Mouse (Mus musculus): ENCODE data around the gene Lamb1. TPM values are rescaled to one million over a fixed set of nuclear protein-coding genes. Genes with fewer than 3 reads are reported as not detected.

Gene Lamb1
- total RNA-seq, 2 experiments from 2014 or later: 12.9 to 15.9 TPM

DNA sequence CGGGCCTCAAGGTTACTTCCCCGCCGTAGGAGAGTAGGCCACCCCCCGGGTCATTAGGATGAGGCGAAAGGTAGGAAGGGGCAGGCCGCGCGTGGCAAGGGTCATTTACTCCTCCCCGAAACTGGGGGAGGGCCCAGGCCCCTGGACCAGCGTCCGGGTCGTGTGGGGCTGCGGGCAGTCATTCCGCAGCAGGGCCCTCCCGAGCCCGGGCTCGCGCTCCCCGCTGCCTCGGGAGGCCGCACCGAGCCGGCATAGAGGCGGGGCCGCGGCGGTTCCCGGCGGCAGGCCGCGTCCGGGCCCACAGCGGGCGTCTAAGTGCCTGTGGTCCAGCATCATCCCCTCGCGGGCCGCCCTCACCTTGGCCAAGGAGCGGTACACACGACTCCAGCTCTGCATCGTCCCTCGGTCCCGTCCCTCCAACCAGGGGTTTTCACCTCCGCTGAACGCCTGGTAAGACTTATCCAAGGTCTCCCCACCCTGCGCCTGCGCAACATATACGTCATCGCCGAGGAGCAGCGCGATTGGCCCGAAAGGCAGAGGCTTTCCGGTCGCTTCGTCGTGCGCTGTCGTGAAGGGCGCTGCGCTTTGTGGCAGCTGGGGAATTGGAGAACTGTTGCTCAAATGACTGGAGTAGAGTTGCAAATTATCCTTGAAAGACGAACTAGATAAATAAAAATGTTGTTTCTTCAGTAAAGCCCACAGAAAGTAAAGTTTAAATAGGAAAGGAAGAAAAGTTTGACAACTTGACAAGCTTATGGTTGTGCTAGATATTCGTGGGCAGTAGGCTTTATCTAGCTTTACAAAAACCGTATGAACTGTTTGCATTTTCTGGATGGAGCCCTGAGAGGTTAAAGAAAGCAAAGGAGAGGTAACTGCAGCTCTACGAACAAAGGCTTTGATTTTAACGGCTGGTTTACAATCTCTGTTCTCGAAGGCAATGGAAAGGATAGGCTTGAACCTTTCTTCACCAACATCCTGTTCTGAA lies 86.2 kb downstream of the Lamb1 start, which contains the start of gene Dld:
Dld (minus strand) TSS at position 510 of the 985 bp plus-strand sequence.
- no peak for TF ChIP-seq CTCF (IDR thresholded peaks at IDR 0.05)
- peak within 1 kb of the TSS; percentile 93 for H3K4me3 ChIP-seq
- H3K27ac ChIP-seq: peak within 1 kb of the TSS; percentile 97
- peak; percentile 98 for DNase-seq
- intact Hi-C loops (cut with DNase I): no loop called here

DNA sequence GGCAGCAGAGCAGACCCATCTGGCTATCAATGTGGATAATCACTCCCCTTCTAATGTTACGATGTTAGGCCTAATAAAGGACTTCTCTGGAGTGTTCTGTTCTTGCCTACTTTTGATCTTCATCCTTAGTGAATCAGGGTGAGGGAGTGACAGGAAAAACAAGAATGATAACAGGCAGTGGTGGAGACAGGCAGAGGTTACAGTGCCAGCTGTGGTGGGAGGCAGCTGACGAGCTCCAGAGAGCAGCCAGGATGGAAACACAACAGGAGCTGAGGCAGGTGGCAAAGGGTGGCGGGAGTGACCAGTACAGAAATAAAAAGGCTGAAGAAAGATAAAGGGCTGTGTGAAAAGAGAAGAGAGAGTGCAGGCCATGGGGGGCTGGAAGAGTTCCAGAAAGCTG lies 101.4 kb downstream of the Lamb1 start:
- DNase-seq: no peak
- no peak overlapping the region for H3K4me3 ChIP-seq
- intact Hi-C loops (cut with DNase I): no loop called here
- no peak overlapping the region for H3K27ac ChIP-seq
- TF ChIP-seq CTCF (IDR thresholded peaks at IDR 0.05): no peak

DNA sequence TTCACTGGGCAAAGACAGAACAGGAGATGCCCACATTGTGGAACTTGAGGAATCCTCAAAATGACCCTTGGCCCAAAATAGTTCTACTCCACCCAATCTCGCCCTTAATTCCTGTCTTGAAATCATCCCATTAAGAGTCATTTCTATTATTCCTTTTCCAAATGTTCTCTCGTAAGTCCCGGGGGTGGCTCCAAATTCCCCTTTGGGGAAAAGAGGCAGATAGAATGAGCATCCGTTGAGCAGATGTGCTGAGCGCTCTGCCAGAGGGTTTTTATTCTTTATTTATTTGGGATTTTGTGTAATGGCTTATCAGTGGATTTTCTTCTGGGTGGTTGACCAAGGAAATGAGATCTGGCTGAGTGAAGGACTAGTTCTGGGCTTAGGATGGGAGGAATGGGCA lies 102.7 kb downstream of the Lamb1 start:
- no peak for TF ChIP-seq CTCF (IDR thresholded peaks at IDR 0.05)
- H3K4me3 ChIP-seq: no peak overlapping the region
- DNase-seq: peak; percentile 63
- H3K27ac ChIP-seq: no peak overlapping the region
- intact Hi-C loops (cut with DNase I): no loop called here

DNA sequence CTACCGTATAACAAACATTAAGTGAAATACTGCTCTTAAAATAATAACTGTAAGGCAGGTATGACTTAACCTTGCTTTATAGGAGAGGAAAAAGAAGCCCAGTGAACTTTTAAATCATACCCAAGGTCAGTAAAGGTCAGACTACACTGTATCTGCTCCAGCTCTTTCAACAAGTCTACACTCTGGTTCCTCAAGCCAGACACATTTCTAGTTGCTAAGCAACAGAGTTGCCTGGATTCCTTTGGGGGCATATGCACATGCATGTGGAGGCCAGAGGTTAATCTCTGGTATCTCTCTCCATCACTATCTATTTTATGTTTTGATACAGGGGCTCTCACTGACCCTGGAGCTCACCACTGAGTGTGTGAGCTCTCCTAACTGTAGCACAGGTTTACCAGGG lies 104.1 kb downstream of the Lamb1 start:
- TF ChIP-seq CTCF (IDR thresholded peaks at IDR 0.05): no peak
- Histone ChIP-seq H3K4me3 (no peak overlapping the region), H3K27ac (no peak overlapping the region)
- DNase-seq: no peak
- intact Hi-C loops (cut with DNase I): no loop called here

DNA sequence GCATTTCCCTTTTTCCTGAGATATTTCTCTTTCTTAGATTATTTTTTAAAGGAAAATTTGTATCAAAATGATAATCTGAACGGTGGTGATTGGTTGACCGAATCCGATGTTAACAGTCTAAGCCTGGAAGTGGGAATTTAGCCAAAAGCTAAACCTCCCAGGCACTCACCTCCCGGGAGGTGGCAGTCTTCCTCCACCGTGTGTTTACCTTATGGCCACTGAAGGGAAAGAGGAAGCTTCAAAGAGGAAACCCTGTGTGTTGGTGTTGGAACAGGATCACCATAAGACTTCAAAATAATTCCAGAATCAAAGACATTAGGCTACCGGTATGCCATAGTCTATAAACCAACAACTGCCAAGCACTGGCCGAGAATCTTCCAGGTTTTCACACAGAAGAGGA lies 104.6 kb downstream of the Lamb1 start:
- no peak overlapping the region for H3K27ac ChIP-seq
- intact Hi-C loops (cut with DNase I): loop anchor here (10.0 kb wide), 3 partner anchors 255 to 555 kb away; partner anchors contain the start of gene Gpr22
- no peak overlapping the region for H3K4me3 ChIP-seq
- no peak for DNase-seq
- TF ChIP-seq CTCF (IDR thresholded peaks at IDR 0.05): no peak

DNA sequence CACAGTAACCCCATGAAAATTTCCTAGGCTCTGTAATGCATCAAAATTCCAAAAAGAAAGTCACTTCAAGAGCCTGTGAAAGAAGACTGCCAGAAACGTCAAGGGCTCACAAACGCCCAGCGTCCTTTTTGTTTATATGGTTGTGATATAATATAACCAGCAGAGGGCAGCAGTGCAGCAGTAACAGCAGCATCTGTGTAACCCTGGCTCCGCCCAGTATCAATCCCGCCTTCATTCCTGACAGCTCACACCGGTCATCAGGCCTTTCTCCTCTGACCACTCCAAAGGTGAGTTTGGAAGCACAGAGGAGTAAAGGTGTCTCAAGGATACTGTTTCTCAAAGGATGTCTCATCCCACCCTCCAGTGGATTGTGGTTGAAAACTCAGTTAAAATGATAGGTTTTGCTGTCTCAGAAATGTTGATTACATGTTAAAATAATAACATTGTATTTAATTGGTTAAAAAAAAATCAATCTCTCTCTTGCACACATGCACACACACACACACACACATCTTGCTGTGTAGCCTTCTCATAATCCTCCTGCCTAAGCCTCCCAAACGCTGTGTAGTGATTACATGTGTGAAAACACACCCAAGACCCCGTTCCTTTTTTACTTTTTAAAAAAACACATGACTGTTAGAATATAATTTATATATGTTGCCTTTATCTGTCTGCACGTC lies 109.7 kb downstream of the Lamb1 start:
- intact Hi-C loops (cut with DNase I): loop anchor here (10.0 kb wide), 3 partner anchors 260 to 550 kb away; partner anchors contain the start of gene Gpr22
- peak; percentile 83 for TF ChIP-seq CTCF (IDR thresholded peaks at IDR 0.05)
- Histone ChIP-seq H3K4me3 (no peak overlapping the region), H3K27ac (no peak overlapping the region)
- peak; percentile 62 for DNase-seq

DNA sequence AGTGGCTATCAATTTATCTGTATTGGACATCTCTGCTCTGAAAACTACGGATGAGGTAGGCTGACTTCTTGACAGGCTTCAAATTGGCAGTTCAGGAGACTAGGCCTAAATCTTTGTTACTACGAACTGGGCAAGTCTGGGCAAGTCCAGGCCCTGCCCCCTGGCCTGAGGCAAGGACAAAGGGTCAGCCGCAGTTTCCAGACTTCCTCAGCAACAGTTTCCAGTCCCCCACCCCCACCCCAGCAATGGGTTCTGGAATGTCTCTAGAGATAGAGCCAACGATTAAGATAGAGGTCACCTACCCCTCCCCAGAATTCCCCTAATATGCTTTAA lies 110.2 kb downstream of the Lamb1 start:
- Histone ChIP-seq H3K27ac (no peak overlapping the region), H3K4me3 (no peak overlapping the region)
- DNase-seq: no peak
- intact Hi-C loops (cut with DNase I): loop anchor here (10.0 kb wide), 3 partner anchors 260 to 550 kb away; partner anchors contain the start of gene Gpr22
- TF ChIP-seq CTCF (IDR thresholded peaks at IDR 0.05): no peak

DNA sequence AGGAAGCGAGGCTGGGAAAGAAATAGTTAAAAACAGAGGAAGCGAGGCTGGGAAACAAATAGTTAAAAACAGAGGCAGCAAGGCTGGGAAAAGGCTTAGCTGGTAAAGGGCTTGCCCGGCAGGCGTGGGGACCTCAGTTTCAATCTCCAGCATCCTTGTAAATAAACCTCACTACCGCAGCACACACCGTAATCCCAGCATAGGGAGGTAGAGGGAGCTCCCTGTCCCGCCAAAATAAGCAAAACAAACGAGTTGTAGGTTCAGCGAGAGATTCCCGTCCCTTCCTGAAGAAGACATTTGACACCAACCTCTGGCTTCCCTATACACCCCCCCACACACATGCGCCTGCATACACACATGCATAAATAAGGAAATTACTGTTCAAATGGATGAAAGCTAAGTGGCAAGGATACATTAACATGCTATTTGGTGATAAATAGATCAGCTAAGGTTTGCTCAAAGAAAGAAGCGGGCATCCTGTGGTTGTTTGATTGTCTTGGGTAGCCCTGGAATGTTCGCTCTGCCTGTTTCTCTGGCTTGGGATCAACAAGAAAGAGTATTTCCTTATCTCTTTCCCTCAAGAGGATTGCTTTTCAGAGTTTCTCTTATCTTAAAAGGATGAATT lies 111.4 kb downstream of the Lamb1 start:
- intact Hi-C loops (cut with DNase I): loop anchor here (10.0 kb wide), 3 partner anchors 262 to 548 kb away; partner anchors contain the start of gene Gpr22
- no peak for DNase-seq
- TF ChIP-seq CTCF (IDR thresholded peaks at IDR 0.05): no peak; the same call in 1 of the 2 replicates
- Histone ChIP-seq H3K4me3 (peak overlapping the region; percentile 21; the same call in 1 of the 2 replicates), H3K27ac (no peak overlapping the region)

DNA sequence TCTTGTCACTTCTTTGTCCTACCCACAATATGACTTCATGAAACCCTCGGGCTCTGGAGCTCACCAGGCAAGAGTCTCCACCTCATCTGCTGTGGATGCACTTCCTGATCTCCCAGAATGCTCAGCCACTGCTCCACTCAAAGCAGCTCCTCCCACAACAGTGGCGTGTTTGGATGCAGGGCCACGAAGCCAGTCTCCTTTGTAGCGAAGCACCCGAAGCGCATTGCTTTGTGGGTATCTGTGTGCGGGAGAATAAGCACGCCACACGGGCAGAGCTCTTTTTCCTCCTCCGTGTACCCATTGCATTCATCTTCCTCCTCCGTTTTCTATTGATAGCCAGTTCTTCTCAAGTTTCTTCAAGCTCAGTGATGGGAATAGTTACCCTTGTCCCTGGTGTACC lies 112.2 kb downstream of the Lamb1 start:
- Histone ChIP-seq H3K27ac (no peak overlapping the region), H3K4me3 (no peak overlapping the region)
- intact Hi-C loops (cut with DNase I): loop anchor here (10.0 kb wide), 3 partner anchors 262 to 548 kb away; partner anchors contain the start of gene Gpr22
- no peak for DNase-seq
- TF ChIP-seq CTCF (IDR thresholded peaks at IDR 0.05): no peak

Other genes with a start within 250 kb of the Lamb1 start
- gene Fam110c, start 191.4 kb upstream of the Lamb1 start, total RNA-seq (2021): not detected
- gene Gm6993, start 24.5 kb upstream of the Lamb1 start, total RNA-seq (2021): not detected
- gene Dld, start 86.2 kb downstream of the Lamb1 start, total RNA-seq (2021): 100 to 1,000 TPM; 181 to 256 TPM
- not detected for gene Slc26a3, start 125.6 kb downstream of the Lamb1 start, total RNA-seq (2021)
- gene Cbll1, start 234.4 kb downstream of the Lamb1 start, total RNA-seq (2021): 10 to 100 TPM; 12.0 to 12.3 TPM

Data from gastrocnemius, adult 2 months (tissue).